Mouse (Mus musculus) spleen, postnatal 14 days (tissue): ENCODE measurements at regions not wholly inside any gene's neighbourhood (a gene's known extent, or its start where the extent isn't known, plus 50 kb on each side); places are given as distances from the start of the nearest gene placed in this dataset.

Experiments
- DNase-seq, 2 experiments: peaks; one replicate each; pipeline ENCODE4 v3.0.0; 2021 to 2022; ENCODE audit warnings: low spot score in 2 of 2

DNA sequence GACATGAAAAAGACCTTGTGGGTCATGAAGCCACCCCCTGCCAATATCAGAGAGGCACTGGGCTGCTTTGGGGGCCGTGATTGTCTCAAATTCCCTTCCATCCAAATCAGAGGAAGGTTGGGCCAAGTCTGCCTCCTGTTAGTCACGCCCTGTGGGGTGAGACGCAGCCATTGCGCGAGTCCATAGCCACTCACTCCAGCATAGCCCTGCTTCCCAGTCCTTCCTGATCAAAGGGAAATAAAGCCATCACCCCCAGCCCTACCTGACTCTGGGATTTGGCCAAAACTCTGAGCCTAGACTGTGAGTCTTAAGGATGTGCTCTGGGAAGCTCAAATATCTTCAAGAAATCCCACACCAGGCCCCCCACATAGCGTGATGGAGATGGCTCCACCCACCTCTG lies 620.4 kb upstream of the 3110018I06Rik start:
- DNase-seq: no peak

DNA sequence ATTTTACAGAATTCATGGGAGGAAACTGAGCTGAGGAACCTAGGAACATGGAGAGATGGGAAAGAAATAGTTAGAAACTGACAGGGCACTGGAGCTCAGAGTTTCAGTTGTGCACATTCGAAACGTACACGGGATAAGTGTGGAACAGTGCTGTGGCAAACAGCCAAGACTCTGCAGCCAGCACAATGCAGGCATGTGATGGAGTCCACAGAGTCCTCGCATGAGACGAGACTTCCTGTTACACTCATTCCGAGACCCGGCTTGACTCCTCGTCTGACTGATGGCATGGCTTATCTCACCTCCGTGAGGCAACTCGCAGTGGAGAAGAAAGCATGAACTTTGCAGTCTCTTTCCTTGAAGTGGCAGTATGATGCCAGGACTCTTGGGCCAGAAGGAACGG lies 617.0 kb upstream of the 3110018I06Rik start:
- no peak for DNase-seq

DNA sequence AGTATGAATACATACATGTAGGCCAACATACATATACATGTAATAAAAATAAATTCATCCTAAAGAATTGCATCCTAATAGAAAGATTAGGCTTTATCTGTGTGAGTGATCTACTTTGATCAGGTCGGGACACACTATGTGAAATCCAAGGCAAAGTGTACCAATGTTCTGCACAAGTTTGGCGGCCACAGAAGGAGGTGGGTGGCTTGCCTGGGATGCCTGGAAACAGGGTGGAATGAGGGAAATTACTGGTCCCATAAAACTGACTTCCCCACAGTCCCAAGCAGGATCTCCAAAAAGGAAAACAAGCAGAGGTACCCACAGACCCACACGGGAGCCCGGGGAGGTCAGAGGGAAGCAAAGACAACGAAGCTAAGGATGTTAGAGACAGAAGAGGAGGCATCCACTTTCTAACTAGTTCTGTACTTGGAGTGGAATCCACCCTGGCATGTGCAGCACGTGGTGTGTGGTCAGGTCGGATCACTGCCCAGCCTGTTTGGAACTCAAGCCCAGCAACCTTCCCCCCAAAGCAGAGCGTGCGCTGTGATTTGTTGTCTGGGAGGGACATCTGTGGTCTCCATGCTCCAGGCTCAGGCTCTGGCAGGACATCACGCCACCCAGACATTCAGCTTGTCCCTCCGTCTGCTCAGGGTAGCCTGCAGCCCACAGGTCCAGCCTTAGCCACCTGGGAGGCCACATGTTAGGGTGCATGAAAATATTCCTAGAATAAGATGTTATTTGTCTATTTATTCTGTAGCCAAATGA lies 615.3 kb upstream of the 3110018I06Rik start:
- no peak for DNase-seq

DNA sequence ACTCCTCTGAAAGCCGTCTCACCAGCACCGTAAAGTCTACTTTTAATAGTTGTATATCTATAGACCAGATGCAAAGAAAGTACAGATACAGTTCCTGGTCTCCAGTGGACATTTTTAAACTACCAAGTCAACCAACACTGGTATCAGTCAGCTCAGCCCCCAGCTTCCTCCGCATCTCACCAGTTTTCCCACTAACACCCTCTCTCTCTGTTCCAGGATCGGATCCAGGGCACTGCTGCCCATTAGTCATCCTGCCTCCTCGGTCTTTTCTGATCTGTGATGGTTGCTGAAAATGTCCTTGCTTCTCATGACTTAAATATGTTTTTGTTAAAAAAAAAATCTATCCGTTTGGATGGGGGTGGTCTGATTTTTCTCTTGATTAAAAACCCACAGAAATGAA lies 598.1 kb upstream of the 3110018I06Rik start:
- DNase-seq: no peak

DNA sequence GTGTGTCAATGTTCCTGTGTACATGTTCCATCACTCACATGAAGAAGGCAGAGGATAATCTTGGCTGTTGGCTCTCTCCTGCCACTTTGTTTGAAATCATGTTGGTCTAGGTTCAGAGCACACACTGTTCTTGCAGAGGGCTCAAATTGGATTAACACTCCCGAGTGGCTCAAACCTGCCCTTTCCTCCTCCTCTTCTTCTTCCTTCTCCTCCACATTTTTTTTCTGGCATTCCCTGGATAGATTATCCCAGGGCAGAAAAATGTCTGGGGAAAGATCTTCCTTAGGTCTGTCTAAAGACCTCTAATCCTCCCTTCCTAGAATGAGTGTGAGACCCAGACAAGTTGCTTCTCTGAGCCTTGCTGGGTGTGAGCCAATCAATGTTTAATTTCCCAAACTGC lies 594.4 kb upstream of the 3110018I06Rik start:
- DNase-seq: no peak

DNA sequence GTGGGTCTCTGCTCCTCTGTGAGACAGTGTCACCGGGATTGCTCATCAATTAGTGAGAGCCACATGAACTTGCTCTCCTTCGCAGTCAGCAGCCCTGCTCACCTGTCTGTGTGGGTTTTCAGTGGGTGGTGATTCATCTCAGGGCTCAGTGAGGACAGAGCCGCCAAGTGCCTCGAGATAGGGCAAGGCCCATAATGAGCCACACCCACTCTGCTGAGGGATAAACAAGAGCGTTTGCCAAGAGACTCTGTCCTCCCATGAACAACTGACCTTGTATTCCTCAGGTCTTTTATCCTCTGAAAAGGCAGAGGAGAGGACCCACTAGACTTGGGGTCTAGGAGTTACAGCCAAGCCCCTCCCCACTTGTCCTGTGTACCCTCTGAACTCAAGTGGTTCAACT lies 584.2 kb upstream of the 3110018I06Rik start:
- no peak for DNase-seq

DNA sequence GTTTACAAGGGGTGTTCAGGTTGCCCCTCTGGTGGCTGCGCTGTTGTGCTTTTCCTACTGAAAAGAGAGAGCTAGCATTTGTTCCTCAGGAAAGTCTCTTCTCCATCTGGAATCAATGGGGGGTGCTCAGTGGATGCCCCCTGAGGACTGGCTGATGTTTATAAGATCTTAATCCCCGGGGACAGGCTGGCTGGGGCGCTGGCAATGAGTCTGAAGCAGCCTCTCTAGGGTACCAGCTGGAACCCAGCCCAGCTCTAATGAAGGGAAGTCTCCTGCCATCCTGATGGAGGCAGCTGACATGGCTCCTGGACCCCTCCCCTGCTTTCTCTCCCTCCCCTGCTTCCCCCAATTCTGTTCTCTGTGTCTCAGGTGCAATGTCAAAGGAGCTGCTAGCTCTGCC lies 575.6 kb upstream of the 3110018I06Rik start:
- no peak for DNase-seq

DNA sequence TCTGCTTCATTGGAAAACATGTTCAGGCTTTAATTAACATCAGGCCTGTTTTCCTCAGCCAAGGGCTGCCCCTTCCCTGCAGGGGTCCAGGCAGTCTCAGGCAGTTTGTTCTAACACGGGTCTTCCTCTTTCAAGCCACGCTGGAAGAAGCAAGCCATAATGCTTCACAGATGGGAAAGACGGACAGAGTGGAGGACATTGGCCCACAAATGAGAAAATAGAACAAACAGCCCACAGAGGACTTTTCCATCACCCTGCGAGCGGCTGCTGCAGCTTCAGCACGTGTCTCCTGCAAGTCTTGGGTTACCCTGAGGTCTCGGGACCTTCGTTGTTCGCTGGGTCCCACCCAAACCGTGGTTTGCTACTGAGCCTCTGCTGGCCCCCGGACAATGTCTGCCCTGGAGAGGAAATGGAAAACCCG lies 565.9 kb upstream of the 3110018I06Rik start:
- no peak for DNase-seq

DNA sequence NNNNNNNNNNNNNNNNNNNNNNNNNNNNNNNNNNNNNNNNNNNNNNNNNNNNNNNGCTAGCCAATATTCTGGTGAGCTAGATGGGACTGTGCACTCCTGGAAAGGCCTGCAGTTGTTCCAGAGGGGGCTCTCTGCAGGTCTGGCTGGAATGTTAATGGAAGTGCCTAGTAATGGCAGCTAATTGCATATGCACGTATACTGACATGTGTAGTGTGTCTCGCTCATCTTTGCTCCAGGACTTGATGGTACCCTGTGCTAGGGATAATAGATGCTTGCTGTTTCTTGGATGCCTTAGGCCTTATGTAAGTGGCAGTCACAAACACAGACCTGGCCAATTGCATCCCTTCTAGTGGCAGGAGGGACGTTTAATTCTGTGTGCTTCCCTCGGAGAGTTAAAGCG lies 560.0 kb upstream of the 3110018I06Rik start:
- no peak for DNase-seq

DNA sequence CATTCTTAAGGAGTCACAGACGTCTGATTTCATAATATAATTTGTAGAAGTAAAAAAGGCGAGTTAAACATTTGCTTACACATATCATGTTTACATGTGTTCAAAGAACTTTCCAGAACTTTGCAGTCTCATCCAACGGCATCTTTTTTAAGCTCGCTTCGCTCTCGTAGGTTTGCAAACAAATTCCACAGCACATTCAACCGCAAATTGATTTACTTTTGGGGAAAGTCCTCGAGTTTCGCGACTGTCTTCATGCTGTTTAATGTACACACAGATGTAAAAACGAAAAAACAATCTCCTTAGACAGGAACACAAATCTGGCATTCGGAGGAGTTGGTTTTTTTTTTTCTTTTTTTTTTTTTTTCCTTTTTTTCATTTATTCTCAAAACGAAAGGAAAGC lies 559.3 kb upstream of the 3110018I06Rik start:
- DNase-seq: no peak

DNA sequence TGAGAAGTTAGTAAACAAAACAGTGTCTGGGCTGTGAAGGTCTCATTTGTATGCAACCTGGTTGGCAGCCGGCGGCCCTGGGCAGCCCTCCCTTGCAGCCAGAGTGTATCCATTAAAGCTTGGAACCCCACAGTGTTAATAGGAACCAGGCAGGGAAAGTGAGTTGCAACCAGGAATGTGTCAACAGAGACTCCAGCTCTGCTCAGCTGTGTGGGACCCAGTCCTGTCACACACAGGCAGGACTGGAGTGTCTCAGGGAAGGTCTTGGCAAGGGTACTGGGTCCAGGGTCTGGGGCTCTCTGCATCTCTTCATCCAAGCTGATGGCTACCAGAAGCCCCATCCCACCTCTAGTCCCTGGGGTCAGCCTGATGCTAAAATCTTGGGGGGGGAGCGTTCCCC lies 556.8 kb upstream of the 3110018I06Rik start:
- no peak for DNase-seq

DNA sequence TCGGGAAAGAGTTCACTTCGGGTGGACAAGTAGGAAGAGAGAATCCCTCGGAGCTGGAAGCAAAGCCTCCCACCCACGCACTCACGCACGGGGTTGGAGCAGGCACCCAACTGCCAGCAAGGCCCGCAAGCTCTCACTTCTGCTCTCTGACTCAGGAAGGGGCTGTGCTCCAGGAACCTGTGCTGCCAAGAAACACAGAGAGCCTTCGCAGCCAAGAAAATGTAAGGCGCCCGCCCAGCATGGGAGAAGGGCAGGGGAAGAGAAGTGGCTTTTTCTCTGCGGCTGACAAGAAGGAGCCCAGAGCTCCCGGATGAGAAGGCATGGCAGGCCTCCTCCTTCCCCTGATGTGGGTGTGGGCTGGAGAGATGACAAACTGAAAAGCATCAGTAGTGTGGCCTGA lies 549.1 kb upstream of the 3110018I06Rik start:
- DNase-seq: no peak

DNA sequence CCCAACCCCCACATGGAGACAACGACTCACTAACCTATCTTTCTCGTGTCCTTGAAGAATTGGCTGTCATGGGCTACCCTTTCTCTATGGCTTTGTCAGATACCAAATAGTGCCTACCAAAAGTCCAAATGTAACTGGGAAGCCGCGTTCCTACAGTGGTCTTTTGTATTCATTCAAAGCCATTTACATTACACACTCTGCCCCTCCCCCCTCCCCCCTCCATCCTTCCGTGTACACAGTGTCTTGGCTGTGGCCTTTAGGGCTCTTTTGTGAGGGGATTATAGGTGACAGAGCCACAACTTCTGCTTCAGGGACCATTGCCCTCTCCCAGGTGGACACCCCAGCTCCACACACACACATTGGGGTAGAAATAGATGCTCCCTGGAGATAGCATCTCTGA lies 544.6 kb upstream of the 3110018I06Rik start:
- no peak for DNase-seq

DNA sequence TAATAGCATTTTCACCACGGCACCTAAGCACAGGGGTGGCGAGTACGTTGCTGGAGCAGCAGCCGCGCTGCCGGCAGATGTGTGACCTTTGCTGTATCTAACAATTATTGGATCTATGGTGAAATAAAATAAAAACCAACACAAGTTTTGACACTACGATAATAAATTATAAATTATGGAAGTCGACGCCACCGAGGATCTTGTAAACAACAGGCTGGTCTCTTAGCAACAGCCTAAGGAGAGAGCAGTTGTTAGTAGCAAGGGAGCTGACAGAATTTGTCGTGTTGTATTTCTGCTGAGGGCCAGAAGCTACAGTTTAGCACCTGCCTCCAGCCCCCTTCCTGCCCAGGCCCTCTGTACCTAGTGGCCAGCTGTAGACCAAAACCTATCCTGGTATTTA lies 535.8 kb upstream of the 3110018I06Rik start:
- DNase-seq: no peak

DNA sequence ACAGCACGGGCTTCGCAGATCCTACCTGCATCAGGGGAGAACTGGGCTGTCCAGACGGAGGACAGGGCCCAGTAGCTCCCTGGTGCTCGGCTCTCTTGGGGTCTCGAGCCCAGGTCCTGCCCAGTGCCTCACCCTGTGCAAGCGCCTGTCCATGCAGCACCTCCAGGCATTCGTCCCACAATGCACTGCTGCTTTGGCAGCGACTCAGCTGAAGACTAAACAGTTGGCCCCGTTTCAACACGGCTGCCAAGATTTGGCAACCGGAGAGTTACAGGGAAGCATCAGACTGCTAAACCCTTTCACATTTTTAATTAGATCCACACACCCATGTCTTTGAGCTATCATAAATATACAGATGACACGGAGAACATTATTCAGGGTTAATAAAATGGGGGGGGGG lies 532.7 kb upstream of the 3110018I06Rik start:
- no peak for DNase-seq

DNA sequence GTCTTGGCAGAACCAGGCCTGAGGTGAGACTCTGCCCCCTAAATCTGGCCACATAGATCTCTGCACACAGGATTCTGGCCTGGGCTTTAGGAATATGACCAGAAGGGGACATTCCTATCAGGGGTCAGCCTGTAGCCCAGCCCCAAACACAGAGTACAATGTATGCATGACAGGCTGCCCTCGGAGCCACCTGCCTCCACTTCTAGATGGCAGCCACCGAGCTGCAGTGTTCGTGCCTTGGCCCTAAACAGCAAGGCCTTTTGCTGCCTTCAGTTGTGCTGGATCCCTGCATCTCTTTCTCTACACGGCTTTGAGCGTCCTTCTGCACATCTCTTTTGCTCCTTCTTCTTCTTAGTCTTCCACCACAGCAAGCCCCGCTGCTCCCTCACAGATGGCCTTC lies 532.2 kb upstream of the 3110018I06Rik start:
- no peak for DNase-seq

DNA sequence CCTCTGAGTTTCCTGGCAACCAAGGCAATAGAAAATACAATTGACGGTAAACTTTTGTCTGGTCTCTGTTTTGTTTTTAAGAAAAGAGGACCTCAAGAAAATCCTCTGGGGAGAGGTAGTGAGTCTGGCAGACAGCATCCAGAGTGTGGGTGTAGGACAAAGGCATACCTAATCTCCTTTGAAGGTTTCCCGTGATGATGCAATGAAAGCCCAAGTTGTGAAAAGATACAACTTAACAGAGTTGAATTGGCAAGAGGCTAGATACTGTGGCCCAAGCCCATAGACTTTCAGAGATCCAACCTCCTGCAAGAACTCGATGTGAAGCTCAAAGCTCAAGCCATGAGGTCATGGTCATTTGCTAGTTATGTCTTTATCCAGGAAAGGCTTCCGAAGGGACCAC lies 526.4 kb upstream of the 3110018I06Rik start:
- DNase-seq: no peak

DNA sequence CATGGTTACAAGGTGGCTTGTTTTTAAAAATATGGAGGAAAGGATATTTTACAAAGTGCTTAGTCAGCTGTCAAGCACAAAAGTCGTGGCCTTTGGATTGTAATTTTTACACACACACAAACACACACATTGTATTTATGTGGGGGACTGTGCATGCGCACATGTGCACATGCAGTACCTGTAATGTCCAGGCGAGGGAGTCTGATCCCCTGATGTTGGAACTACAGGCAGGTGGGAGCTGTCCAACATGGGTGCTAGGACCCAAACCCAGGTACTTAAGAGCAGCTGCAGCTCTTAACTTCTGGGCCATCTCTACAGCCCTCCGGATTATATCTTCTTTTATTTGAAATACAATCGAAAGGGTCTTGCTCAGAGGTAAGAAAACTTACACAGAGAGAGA lies 524.7 kb upstream of the 3110018I06Rik start:
- DNase-seq: no peak

DNA sequence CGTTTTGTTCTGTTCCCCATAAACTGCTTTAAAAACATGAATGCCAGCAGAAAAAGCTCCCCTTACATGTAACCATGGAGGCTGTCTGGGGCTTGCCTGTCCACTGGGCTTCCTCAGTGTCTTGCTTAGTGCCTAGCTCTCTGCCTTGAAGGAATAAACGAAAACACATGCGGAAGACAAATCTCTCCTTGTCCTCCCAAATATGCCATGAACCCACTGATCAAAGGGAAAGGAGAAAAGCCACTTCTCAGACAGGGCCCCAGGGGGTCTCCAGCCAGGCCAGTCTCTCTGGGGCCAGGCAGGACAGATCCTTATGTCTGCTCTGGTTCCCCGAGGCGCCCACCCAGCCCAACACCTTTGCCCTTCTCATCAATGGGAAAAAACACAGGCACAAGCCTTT lies 518.6 kb upstream of the 3110018I06Rik start:
- DNase-seq: no peak

DNA sequence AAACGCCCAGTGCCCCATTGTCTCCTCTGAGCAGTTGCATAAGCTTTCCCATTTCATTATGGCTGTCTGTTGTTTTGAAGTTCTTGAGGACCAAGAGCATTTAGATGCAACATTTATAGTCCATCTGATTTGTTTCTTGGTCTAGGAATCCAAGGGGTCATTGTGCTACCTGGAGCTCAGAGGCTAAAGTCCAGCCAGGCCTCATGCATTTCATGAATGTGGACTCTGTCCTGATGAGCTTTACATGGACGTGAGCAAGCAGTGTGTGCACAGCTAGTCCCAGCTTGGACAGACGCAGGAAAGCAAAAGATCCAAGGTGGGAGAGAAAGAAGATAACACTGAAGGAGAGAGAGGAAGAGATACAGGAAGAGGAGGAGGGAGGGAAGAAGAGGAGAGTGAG lies 496.0 kb upstream of the 3110018I06Rik start:
- DNase-seq: no peak

DNA sequence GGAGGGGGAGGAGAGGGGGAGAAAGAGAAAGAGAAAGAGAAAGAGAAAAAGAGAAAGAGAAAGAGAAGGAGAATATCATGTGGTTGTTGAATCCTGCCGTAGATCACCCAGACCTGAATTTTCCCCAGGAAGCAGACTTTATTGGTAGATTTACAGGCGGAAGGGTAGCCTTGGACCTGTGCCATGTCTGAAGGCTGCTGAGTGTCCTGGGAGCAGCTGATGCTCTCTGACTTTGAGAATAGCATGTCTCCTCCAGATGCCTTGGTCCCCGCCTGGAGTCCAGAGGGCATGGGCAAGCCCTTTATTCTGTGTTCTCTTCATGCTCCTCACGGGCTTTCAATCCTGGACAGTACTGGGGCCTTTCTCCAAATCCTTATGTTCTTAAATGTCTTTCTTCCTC lies 495.4 kb upstream of the 3110018I06Rik start:
- no peak for DNase-seq

DNA sequence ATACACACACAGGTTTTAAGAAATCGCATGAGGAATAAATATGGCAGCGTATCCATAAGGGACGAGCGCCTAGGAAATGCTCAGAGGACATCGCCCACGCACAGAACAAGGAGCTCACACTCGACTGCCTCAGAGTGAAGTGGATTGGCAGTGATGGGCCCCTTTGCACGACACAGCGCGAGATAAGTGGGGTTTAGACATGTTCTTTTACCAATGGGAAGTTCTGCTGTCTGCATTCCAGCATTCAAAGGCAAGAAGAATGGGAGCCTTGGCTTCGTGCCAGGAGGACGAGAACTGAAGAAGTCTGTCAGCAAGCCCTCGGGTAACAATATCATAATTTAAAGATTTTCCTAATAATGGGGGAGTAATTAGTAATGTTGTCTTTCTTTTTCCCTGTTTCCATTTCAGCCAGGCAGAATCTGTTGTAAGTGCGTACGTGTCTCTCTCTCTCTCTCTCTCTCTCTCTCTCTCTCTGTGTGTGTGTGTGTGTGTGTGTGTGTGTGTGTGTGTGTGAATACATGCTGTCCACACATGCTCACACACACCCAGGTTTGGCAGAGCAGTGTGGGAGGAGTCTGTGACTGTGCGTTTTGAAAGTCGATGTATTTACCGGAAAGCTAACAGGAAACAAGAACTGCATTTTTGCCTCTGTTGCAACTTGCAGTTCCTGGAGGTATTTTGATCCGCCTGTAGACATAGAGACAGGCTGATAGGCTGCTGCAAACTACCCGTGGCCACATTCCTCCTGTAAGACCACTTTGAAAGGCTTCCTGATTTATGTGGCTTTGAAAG lies 477.2 kb upstream of the 3110018I06Rik start:
- DNase-seq: no peak

DNA sequence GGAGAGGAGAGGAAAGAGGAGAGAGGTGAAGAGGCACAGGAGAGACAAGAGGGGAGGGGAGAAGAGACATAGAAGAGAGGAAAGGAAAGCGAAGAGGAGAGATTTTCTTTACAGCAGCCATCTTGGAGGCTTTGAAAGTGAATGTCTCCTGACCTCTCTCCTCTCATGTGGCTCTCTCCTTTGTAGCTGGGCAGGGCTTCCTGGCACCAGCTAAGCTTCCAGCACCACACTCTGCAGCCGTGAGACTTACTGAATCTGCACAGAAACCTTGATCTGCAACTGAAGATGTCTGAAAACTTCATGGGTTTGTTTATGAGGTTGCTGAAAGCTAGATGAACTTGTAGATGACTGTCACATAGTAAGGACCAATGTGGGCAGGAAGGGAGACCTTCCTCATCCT lies 471.6 kb upstream of the 3110018I06Rik start:
- DNase-seq: no peak
